Mouse (Mus musculus) c-Kit-positive CD71-positive TER-119-positive erythroid progenitor cells, embryonic 14.5 days (primary cell): Measurements from ENCODE around the gene Pcp4l1.
A peak's percentile ranks its signal among the peaks of the same experiment; 100 is the strongest.
"Not testable (repeated sequence)": the region's sequence is repeated elsewhere in the genome, so short reads cannot be mapped to it uniquely, and the experiment has no call there.

Experiments
- DNase-seq: peaks from one replicate; pipeline ENCODE4 v3.0.0-alpha.2; 2013; ENCODE audit warnings: low spot score

Gene Pcp4l1

DNA sequence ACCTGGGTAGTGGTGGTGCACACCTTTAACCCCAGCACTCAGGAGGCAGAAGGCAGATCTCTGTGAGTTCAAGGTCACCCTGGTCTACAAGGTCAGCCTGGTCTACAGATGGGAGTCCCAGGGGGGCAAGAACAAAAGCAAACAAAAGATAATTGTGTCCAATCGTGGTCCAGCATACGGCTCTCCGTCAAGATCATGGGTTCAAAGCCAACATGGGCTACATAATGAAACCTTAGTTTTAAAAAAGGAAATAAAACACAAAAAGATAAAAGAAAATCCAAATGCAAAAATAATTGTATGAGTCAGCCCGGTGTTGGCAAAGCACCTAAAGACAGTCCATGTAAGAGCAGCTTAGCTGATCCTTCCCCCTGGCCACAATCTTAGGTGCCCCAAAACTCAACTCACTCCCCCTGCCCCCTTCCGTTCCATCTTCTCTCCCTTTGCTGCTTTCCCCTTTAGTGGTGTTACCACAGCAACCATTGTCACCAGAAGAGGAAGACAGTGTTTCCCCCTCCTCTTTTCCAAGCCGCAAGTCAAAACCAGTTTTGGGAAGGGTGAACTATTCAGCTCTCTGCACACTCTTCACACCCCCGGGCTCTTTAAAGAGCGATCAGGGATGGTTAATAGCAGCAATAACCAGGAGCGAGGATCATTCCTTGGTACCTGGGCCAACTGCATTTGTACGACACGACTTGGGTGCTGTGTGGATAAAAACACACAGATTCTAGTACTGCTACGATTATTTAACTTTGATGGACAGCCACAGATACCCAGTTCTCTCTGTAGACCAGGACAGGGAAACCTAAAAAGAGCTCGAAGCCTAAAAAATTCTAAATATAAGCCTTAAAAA is 8.0 kb downstream of the Pcp4l1 start:
- DNase-seq, result no peak

- no peak for DNase-seq
Observed at GRCm38 (mm10) chr1:171185655-171186054, 10.4 kb downstream of the Pcp4l1 start.

DNA sequence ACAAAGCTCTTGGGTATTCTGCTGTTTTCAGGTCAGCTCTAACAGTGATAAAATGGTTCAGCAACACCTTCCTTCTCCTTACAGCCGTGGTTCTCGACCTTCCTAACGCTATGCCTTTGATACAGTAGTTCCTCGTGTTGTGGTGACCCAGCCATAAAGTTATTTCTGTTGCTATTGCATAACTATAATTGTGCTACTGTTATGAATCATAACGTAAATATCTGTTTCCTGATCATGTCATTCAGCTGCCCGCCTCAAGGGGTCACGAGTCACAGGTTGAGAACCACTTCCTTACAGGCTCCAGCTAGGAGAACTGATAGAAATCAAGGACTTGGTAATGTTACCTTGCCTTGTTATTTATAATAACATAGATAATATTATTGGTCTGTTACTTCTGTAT is 11.8 kb downstream of the Pcp4l1 start:
- DNase-seq, result no peak

- no peak for DNase-seq
Observed at GRCm38 (mm10) chr1:171183620-171184019, 12.4 kb downstream of the Pcp4l1 start.

DNA sequence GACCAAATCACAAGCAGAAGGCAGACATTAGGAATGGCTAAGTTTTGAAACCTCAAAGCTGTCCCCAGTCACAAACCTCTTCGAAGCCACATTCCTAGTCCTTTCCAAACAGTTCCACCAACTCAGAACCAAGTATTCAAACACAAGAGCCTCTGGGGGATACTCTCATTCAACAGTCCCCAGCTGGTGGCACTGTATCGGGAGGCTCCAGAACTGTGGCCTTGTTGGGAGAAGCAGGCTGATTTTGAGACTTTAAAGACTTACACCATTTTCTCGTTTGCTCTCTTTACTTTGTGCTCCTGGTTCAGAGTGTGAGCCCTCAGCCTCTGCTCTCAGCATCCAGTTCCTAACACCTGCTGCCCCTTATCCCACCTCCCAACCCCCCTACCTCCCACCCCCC is 13.0 kb downstream of the Pcp4l1 start:
- DNase-seq, result no peak

DNA sequence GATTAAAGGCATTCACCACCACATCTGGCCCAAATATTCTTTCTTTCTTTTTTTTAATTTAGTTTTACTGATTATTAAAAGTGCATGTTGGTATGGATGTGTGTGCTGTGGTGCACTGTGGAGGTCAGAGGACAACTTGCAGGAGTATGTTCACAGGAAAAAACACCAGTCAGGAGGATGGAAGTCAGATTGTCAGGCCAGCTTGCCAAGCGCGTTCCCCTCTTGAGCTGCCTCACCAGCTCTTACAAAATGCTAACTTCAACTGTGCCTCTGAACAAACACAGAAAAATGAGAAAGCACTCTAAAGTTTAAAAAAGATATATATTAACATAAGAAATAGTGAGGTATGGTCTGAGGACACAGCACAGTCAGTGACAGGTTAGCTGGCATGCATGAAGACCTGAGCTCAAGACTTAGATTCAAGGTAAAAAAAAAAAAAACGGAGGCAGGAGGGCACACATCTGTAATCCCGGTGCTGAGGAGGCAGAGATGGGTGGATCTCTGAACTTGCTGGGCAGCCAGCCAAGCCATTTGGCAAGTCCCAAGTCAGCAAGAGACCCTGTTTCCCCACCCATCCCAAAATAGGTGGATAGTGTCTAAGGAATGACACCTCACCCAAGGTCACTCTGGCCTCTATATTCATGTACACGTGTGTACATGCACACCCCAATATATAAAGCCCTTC is 16.4 kb downstream of the Pcp4l1 start:
- DNase-seq, result no peak

GRCm38 (mm10) chr1:171172779-171173178 is 23.3 kb downstream of the Pcp4l1 start:
- DNase-seq, result no peak

GRCm38 (mm10) chr1:171171138-171171537 is 24.9 kb downstream of the Pcp4l1 start:
- no peak for DNase-seq

DNA sequence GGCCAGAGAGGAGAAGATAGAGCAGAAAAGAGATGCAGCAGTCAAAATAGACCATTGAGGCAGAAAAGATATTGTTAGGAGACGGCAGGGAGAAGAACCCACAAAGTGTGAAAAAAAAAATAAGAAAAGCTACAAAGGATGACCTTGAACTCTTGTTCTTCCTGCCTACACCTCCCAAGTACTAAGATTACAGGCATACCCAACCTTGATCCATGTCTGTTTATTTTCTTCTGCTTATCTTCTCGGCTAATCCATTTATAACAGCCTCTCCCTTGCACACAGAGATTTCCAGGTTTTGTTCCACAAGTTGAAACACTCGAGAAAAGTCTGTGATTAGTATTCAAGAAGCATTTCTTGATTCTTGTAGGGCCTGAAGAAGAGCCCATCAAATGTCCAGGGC is 26.2 kb downstream of the Pcp4l1 start:
- DNase-seq, result no peak

DNA sequence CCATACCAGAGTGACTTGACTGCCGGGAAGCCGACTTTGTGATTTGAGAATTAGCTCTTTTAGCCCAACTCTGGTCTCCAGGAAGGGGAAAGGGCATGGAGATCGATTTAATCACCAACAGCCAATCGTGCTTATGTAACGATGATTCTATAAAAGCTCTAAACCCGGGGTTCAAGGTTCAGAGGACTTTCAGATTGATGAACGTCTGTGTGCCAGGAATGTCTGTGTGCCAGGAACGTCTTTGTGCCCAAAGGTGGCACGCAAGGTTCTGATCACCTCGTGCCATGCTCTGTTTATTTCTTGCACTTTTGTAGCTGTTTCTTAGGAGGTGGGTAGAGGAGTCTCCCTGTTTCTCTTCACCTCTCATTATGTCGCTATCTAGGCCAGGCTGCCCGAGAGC is 27.2 kb downstream of the Pcp4l1 start:
- DNase-seq, result no peak

DNA sequence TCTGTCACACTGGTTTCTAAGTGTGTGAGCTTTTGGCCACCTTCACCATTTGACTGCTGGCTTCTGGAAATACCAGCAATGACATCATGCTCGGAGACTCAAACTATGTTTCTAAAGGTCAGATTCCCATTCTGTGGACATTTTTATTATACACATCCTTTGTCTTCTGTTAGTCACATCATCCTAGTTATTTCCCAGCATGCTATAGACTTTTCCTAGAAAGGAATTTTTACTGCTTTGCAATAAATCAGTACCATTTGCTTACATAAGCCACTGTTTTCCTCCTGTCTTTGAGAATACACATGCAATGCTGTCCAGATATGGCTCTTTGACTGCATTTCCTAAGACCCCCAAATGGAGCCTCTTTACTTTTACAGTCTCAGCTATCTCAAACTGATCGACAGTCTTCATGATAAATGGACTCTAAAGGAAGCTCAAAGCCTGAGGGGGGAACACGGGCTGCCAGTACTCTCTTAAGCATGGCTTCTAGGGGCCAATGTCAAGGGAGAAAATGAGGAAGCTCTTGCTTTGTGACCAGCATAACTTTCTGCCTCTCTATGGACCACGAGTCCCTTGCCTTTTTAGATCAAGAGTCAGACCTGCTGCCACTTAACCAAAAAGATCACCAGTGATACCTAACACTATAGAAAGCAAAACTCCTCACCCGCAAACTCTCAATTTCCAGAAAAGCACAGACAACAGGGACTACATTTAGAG is 30.3 kb downstream of the Pcp4l1 start:
- no peak for DNase-seq

- no peak for DNase-seq
Observed at GRCm38 (mm10) chr1:171164258-171164657, 31.8 kb downstream of the Pcp4l1 start.

GRCm38 (mm10) chr1:171162526-171162925 is 33.5 kb downstream of the Pcp4l1 start:
- DNase-seq, result no peak

DNA sequence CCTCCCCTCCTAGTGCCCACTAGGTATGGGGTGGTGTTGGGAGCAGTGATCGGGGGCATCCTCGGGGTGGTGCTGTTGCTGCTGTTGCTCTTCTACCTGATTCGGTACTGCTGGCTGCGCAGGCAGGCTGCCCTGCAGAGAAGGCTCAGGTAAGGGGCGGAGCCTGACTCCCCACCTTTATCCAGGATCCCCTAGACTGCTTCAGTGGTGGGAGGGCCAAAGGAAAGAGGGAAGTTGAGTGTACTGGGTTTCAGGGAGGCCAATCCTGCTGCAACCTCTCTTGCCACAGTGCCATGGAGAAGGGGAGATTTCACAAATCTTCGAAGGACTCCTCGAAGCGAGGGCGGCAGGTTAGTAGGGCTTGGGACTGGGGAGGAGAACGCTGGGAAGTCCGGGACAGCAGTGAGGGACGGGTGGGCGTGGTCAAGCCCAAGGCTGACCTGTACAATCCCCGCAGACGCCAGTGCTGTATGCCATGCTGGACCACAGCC is 36.5 kb downstream of the Pcp4l1 start:
- DNase-seq, result no peak

DNA sequence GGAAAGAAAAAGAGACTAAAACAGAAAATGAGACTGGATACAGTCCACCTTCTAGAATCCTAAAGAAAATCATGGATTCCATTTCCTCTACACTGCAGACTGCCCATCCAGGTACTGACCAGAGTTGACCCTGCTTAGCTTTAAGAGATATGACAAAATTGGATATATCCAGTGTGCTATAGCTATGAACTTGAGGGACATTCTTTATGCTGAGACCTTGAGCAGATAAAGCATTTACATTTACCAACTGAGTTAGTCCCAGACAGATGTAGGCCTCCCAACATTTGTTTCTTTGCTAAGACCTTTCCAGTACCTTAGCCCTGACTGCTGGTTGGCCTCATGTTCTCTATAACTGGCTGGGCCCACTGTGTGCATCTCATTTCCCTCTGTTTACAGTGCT is 38.1 kb downstream of the Pcp4l1 start:
- no peak for DNase-seq

DNA sequence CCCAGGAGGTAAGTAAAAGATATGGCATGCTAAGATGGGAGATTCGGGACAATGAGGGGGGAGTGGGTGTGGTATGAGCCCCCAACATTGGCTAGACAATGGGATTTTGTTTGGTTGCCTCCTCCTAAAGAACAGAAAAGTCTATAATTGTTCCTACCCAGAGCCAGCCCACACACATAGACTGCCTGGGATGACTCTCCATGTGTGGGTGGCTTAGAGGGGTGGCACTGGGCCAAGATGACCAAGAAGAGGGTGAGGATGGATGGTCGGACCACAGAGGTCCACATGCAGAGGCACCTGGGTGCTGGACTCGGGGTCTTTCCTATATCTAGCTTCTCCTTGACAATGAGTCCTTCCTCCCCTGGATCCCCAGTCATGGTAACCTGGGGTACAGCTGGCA is 39.4 kb downstream of the Pcp4l1 start:
- no peak for DNase-seq

DNA sequence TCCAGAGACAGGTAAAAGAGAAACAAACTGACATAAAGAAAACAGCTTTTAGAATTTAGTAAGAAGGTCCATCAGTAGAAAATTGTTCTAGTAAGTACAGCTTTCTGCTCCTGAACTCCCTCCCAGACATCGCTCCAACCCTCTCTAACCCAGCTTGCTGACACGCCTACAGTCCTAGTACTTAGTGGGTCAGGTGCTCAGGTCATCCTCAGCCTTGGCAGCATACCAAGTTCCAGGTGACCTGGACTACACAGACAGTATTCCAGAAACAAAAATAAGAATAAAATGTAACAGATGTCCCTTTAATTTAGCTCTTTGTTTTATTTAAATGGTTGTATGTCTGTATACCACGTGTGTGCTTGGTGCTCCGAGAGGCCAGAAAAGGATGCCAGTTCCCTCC is 44.1 kb downstream of the Pcp4l1 start:
- DNase-seq, result no peak

DNA sequence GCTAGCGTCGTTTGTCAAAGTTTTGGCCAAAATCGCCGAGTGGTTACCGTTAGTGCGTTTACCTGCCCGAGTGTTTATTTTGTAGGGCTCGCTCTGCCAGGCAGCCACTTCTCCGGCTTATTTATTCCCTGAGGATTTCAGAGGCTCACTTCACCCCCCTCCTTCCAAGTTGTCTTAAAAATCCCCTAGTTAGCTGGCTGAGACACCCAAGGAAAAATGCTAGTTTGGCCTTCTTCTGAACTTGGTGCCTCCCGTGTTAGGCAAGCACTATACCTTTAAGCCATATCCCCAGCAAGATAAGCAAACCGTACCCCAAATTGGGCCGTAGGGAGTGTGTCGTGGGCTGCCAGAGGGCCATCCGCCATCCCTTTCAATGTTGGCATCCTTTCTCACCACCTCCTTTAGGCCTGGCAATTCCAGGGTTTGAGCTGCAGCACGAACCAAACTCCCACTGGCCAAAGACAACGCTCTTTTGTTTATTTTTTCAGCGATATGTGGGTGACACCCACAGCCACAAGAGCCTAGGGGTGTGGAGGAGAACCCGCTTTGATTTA is 45.2 kb downstream of the Pcp4l1 start:
- no peak for DNase-seq

GRCm38 (mm10) chr1:171149974-171150760 is 45.9 kb downstream of the Pcp4l1 start, which contains the start of the genes Sdhc and Mpz:
Gene Sdhc, minus strand, starts transcription at chr1:171150603.
Gene Mpz, plus strand, starts transcription at chr1:171150711.
- peak; percentile 96 for DNase-seq

- DNase-seq, result not testable (repeated sequence)
Observed at GRCm38 (mm10) chr1:171142981-171143380, 53.1 kb downstream of the Pcp4l1 start.

DNA sequence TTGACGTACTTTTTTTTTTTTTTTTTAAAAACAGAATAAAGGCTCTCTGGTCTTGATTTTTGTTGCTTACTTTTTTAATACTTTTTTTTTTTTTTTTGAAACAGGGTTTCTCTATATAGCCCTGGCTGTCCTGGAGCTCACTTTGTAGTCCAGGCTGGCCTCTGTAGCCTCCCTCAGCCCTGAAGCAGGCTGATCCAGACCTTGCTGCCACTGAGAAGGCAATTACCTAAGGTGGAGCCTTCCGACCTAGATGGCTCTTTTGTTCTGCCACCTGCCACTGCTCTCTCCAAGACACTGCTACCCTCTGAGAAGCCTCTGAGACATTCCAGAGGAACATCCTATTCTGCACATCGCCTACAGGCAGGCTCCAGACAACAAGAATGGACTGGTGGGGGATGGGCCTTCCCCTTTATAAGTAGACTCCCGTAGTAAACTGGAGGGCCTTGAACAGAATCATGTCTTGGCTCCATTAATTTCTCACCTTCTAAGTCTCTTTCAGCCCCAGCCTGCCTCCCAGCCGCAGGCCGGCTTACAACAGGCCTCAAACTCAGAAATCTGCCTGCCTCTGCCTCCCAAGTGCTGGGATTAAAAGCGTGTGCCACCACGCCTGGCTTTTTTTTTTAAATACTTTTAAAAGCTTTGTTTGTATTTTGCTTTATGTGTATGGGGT is 58.4 kb downstream of the Pcp4l1 start:
- not testable (repeated sequence) for DNase-seq
